Mouse (Mus musculus) intestine, embryonic 14.5 days (tissue): ENCODE results near the gene Prkcb. TPM values are rescaled to one million over a fixed set of nuclear protein-coding genes. Genes with fewer than 3 reads are reported as not detected.

Source experiments
- ATAC-seq: fragments of 200-750 bp; cut with Nextera tagmentation; replicated peaks from 2 replicates; pipeline ENCODE4 v1.8.0; 2017; ENCODE audit warnings: low read depth, moderate number of reproducible peaks, moderate TSS enrichment, moderate library complexity; ENCODE audit not compliant: low FRiP score, low TSS enrichment
- DNase-seq: peaks from one replicate; pipeline ENCODE4 v3.0.0-alpha.2; 2018; ENCODE audit warnings: low spot score
- H3K27ac ChIP-seq: fragments of 300-500 bp; sonication (generic); 2 replicates; pipeline ENCODE4 v1.5.1; 2014; ENCODE audit warnings: low read depth, mild to moderate bottlenecking, control low read depth
- H3K27me3 ChIP-seq: fragments of 300-500 bp; sonication (generic); replicated peaks from 2 replicates; pipeline ENCODE4 v1.6.1; 2014; ENCODE audit warnings: low read length, control low read depth; ENCODE audit not compliant: control insufficient read depth, insufficient read depth
- H3K36me3 ChIP-seq: fragments of 300-500 bp; sonication (generic); 2 replicates; pipeline ENCODE4 v1.6.1; 2014; ENCODE audit warnings: low read length, control low read depth; ENCODE audit not compliant: control insufficient read depth, insufficient read depth
- H3K4me1 ChIP-seq: fragments of 300-500 bp; sonication (generic); replicated peaks from 2 replicates; pipeline ENCODE4 v1.6.1; 2014; ENCODE audit warnings: low read length, control low read depth, mixed read lengths; ENCODE audit not compliant: control insufficient read depth, insufficient read depth
- H3K4me2 ChIP-seq: fragments of 300-500 bp; sonication (generic); 2 replicates; pipeline ENCODE4 v1.6.1; 2014; ENCODE audit warnings: low read length
- H3K4me3 ChIP-seq: fragments of 300-500 bp; sonication (generic); 2 replicates; pipeline ENCODE4 v1.5.1; 2014; ENCODE audit warnings: low read depth, low read length, control low read depth, mixed read lengths
- H3K9ac ChIP-seq: fragments of 300-500 bp; sonication (generic); 2 replicates; pipeline ENCODE4 v1.6.1; 2014; ENCODE audit warnings: mild to moderate bottlenecking, low read length
- H3K9me3 ChIP-seq: fragments of 300-500 bp; sonication (generic); 2 replicates; pipeline ENCODE4 v1.6.1; 2016; ENCODE audit warnings: low read length, control low read depth; ENCODE audit not compliant: control insufficient read depth
- WGBS: fragments of 180-500 bp; shearing (Covaris S2); extraction: QIAGEN DNeasy Blood & Tissue Kit; methylation state at CpG from one replicate; pipeline ENCODE4 v1.1.7; 2014; 5-methylcytosine and 5-hydroxymethylcytosine counted together
- polyA plus RNA-seq: library from polyadenylated mRNA; unstranded; fragments of >200 nt; fragmentation: Nextera tagmentation; extraction: Ambion mirVana; gene quantifications from 2 replicates; pipeline ENCODE4 v1.2.1, GENCODE M21; 2014

Prkcb gene
- polyA plus RNA-seq, 1 experiment from 2014 or later, result 19.0 TPM

- ATAC-seq (0 out of 2 replicates have a peak, but pooled peaks have one; percentile 66), DNase-seq (peak; percentile 81)
Measured at GRCm38 (mm10) chr7:122470370-122471280, 182.1 kb downstream of the Prkcb start.

GRCm38 (mm10) chr7:122472223-122472622, 183.7 kb downstream of the Prkcb start:
- WGBS, result 81% methylated on average over 5 of the region's 5 CpGs
- Histone ChIP-seq H3K4me3 (no peak overlapping the region), H3K27me3 (no peaks in the 10 kb centered on the region), H3K9ac (no peak overlapping the region), H3K27ac (no peak overlapping the region), H3K4me1 (no peaks in the 10 kb centered on the region), H3K4me2 (no peak overlapping the region), H3K36me3 (no peaks in the 10 kb centered on the region), H3K9me3 (peaks cover 7% of the 10 kb centered on the region; the same call in 1 of the 2 replicates)
- ATAC-seq (no peak), DNase-seq (no peak)

More at GRCm38 (mm10) chr7:122470370-122471280, 182.1 kb downstream of the Prkcb start:
- Histone ChIP-seq H3K4me2 (no peak overlapping the region), H3K27ac (no peak overlapping the region), H3K4me1 (no peaks in the 10 kb centered on the region), H3K36me3 (no peaks in the 10 kb centered on the region), H3K27me3 (no peaks in the 10 kb centered on the region), H3K9me3 (peaks cover 7% of the 10 kb centered on the region; the same call in 1 of the 2 replicates), H3K4me3 (no peak overlapping the region), H3K9ac (no peak overlapping the region)
- WGBS, result 58% methylated on average over 18 of the region's 18 CpGs

GRCm38 (mm10) chr7:122475038-122475437, 186.5 kb downstream of the Prkcb start:
- DNase-seq (no peak), ATAC-seq (no peak)
- Histone ChIP-seq H3K9me3 (peaks cover 7% of the 10 kb centered on the region; the same call in 1 of the 2 replicates), H3K27me3 (no peaks in the 10 kb centered on the region), H3K9ac (no peak overlapping the region), H3K4me2 (no peak overlapping the region), H3K27ac (no peak overlapping the region), H3K36me3 (no peaks in the 10 kb centered on the region), H3K4me1 (no peaks in the 10 kb centered on the region), H3K4me3 (no peak overlapping the region)

- no peak overlapping the region for H3K27ac ChIP-seq
- H3K4me1 ChIP-seq, result no peaks in the 10 kb centered on the region
- H3K4me3 ChIP-seq, result no peak overlapping the region
- 81% methylated on average over 6 of the region's 6 CpGs for WGBS
- H3K4me2 ChIP-seq, result no peak overlapping the region
- ATAC-seq (no peak), DNase-seq (no peak)
- H3K9ac ChIP-seq, result no peak overlapping the region
- no peaks in the 10 kb centered on the region for H3K36me3 ChIP-seq
- H3K27me3 ChIP-seq, result no peaks in the 10 kb centered on the region
- H3K9me3 ChIP-seq, result peaks cover 7% of the 10 kb centered on the region; the same call in 1 of the 2 replicates
Measured at GRCm38 (mm10) chr7:122476697-122477096, 188.1 kb downstream of the Prkcb start.

GRCm38 (mm10) chr7:122477118-122477517, 188.6 kb downstream of the Prkcb start:
- peaks cover 7% of the 10 kb centered on the region; the same call in 1 of the 2 replicates for H3K9me3 ChIP-seq
- WGBS, result 60% methylated on average over 7 of the region's 7 CpGs
- ATAC-seq, result no peak

GRCm38 (mm10) chr7:122477566-122478564, 189.3 kb downstream of the Prkcb start:
- no peaks in the 10 kb centered on the region for H3K27me3 ChIP-seq
- H3K9me3 ChIP-seq, result peaks cover 7% of the 10 kb centered on the region; the same call in 1 of the 2 replicates
- DNase-seq, result no peak
- WGBS, result 20% methylated on average over 21 of the region's 21 CpGs
- H3K27ac ChIP-seq, result no peak overlapping the region
- H3K4me3 ChIP-seq, result no peak overlapping the region
- H3K36me3 ChIP-seq, result no peaks in the 10 kb centered on the region
- no peak overlapping the region for H3K4me2 ChIP-seq
- no peak for ATAC-seq
- no peak overlapping the region for H3K9ac ChIP-seq
- no peaks in the 10 kb centered on the region for H3K4me1 ChIP-seq

More at GRCm38 (mm10) chr7:122477118-122477517, 188.6 kb downstream of the Prkcb start:
- Histone ChIP-seq H3K4me3 (no peak overlapping the region), H3K27ac (no peak overlapping the region), H3K9ac (no peak overlapping the region), H3K36me3 (no peaks in the 10 kb centered on the region), H3K27me3 (no peaks in the 10 kb centered on the region), H3K4me1 (no peaks in the 10 kb centered on the region), H3K4me2 (no peak overlapping the region)
- DNase-seq, result no peak

GRCm38 (mm10) chr7:122483949-122484348, 195.4 kb downstream of the Prkcb start:
- DNase-seq (no peak), ATAC-seq (no peak)
- no peaks in the 10 kb centered on the region for H3K36me3 ChIP-seq
- no peaks in the 10 kb centered on the region for H3K27me3 ChIP-seq
- no peak overlapping the region for H3K4me2 ChIP-seq
- H3K4me1 ChIP-seq, result no peaks in the 10 kb centered on the region
- H3K9ac ChIP-seq, result no peak overlapping the region
- H3K9me3 ChIP-seq, result no peaks in the 10 kb centered on the region
- H3K4me3 ChIP-seq, result no peak overlapping the region
- H3K27ac ChIP-seq, result no peak overlapping the region
- WGBS, result 71% methylated on average over 8 of the region's 8 CpGs

GRCm38 (mm10) chr7:122487929-122488571, 199.5 kb downstream of the Prkcb start:
- Histone ChIP-seq H3K36me3 (no peaks in the 10 kb centered on the region), H3K4me1 (no peaks in the 10 kb centered on the region), H3K9ac (no peak overlapping the region), H3K4me2 (no peak overlapping the region), H3K9me3 (no peaks in the 10 kb centered on the region), H3K27me3 (no peaks in the 10 kb centered on the region), H3K27ac (no peak overlapping the region), H3K4me3 (no peak overlapping the region)
- no peak for DNase-seq
- 57% methylated on average over 11 of the region's 11 CpGs for WGBS
- ATAC-seq, result no peak
